Mouse (Mus musculus): ENCODE measurements at regions not wholly inside any gene's neighbourhood (a gene's known extent, or its start where the extent isn't known, plus 50 kb on each side); places are given as distances from the start of the nearest gene placed in this dataset.

DNA sequence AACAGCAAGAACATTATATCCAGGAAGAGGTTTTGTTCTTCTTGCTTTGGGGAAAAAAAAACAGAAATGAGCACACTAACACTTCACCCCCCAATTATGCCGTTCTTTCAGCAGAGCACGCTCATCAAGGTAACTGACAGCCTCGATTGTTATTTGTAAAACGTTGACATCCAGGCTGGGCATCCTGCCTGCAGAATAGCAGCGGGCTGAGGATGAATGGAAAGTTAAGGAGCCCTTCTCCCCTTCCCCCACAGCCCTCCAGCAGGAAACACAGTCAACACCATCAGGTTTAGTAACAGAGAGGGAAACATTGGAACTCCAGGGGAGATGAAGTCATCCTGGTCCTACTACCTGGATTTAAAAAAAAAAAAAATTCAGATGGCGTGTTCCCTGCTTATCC, 63.3 kb upstream of the Mphosph6 start:
- no peak for TF ChIP-seq CTCF (IDR thresholded peaks at IDR 0.05; ENCODE audit: extremely low read depth, insufficient read depth, insufficient read length, insufficient replicate concordance)
- no peak for TF ChIP-seq POLR2A (IDR thresholded peaks at IDR 0.05; ENCODE audit: low read depth, low read length)

Data from spleen, adult 2 months (tissue).